Mouse (Mus musculus) lung, postnatal 36 days (tissue): ENCODE measurements around the gene Wwox.

ENCODE experiments used
- DNase-seq: peaks from one replicate; pipeline ENCODE4 v3.0.0; 2022; ENCODE audit warnings: mixed read lengths

Gene Wwox

DNA sequence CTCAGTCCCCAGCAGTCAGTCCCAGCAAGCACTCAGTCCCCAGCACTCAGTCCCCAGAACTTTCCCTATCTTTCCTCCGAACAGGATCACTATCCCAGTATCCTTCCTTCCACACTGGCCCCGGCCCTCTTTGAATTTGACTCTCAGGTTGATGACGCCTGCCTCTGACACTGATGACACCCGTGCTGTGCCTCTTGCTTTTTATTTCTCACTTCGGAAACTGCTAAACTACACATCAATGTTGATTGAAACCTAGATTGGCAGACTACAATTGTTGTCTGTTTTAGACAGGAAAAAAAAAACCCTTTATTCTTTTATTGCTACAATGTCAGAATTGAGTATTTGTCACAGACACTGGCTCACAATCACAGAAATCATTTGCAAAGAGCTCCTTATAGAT, 624.2 kb downstream of the Wwox start:
- DNase-seq, result no peak

DNA sequence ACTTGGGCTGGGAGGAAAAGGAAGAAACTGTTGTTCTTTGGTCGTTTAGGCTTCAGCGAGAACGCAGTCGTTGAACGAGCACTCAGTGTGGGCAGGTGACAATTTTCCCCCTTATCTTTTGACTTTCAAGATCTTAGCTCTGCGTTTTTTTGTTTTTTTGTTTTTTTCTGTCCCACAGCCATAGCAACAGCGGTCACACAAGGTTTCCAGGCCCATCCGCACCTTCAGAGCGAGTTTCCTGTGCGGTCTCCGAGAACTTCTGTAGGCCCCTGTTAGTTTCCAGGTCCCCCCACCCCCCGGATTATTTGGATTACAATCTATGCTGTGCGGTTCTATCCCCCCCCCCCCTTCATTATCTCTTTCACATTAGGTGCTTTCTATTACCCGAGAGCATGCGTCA, 625.2 kb downstream of the Wwox start:
- DNase-seq, result no peak

DNA sequence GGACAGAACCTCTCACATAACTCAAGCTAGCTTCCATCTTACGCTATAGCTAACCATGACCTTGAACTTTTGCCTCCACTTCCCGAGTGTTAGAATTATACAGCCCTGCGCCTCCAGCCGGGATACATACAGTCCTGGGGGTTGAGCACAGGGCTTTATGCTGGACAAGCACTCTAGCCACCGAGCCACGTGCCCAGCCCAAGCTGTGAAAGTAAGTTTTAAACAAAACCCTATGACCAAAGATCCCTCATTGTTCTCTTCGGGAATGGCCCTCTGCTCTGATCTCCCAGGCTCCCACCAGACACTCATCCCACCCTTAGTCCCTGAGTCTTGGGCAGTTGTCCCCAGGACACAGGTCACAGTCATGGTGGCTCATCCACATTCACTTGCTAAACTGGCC, 625.9 kb downstream of the Wwox start:
- no peak for DNase-seq

DNA sequence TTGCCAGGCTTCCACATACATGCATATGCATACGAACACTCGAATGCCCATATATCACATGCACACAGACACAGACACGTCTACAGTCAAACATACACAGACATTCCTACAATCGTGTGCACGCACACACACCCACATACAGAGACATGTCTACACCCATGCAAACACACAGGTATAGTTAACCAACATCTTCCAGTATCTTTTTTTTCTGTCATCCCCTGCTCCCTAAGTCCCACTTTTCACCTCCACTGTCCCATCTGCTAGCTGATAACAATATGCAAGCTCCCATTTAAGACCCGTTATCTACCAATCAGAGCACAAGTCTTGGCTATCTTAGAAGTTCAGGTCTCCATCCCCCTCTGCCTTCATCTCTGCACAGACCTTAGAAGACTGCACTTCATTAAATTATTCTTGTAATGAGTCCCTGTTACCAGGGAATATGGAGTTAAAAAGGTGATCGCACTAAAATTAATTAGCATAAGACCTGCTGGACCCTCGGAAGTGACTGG, 627.1 kb downstream of the Wwox start:
- DNase-seq, result no peak

DNA sequence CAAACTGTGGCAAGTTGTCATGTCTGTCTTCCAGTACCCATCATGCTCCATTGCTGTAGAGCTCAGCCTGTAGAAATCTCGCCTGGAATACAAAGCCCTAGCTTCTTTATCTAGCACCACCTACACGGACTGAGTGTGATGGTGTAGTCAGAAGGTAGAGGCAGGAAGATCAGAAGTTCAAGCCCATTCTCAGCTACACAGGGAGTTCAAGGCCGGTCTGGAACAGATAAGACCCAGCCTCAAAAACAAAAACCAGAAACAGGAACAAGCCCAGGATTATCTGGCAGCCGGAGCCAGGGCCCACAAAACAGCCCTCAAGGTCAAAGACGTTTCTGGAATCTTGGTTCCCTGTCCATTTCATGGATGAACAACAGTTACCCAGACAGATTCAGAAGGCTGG, 629.3 kb downstream of the Wwox start:
- no peak for DNase-seq

DNA sequence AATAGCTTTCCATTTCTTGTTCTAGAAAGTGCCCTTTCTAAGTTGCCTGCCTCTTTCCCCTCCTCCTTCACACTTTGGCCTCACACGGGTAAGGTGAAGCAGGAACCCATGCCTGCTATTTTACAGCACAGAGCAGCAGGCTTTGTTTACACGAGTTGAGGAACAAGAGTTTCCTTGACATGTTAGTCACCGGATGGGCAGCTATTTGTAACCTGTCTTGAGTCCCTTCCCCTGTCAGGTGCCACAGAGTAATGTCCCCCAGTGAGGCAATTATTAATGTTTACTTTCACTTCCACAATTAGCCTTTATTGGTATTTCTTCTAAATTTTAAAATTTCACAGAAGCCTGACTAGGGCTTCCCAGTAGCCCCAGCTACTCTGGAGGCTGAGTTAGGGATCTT, 630.8 kb downstream of the Wwox start:
- DNase-seq, result no peak

DNA sequence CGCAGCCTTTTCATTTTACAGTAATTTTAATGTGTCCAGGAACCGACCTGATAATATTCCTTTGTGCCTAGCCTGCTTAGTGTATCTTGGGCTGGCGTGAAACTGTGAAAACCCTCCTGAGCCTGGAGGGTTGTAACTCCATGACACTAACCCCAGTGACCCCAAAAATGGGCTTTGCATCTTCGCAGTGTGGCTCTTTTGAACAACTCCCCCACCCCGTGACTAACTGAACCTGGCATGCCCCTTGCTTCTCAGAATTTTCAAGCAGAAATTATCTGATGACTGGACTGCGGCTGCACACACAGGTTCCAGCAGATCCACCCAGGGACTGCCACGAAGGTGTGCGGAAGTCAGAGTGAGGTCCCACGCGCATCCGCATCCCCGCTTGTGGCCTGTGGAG, 631.8 kb downstream of the Wwox start:
- no peak for DNase-seq

DNA sequence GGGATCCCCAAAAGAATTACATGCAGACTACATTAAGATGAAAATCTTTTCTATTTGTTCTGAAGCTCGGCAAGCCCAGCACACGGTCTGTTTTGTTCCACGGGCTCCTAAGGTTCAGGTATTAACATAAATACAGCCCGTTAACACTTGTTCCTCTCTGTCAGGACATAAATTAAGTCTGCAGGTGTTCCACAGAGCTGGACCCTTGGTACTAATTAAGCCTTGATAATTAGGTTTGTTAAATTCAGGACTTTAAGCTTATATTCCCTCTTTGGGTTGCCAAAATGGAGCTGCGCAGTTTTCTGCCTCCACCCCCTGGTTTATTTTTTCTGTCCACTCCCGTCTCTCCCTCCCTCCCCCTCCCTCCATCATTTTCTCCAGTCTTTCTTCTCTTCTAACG, 638.8 kb downstream of the Wwox start:
- DNase-seq, result no peak

DNA sequence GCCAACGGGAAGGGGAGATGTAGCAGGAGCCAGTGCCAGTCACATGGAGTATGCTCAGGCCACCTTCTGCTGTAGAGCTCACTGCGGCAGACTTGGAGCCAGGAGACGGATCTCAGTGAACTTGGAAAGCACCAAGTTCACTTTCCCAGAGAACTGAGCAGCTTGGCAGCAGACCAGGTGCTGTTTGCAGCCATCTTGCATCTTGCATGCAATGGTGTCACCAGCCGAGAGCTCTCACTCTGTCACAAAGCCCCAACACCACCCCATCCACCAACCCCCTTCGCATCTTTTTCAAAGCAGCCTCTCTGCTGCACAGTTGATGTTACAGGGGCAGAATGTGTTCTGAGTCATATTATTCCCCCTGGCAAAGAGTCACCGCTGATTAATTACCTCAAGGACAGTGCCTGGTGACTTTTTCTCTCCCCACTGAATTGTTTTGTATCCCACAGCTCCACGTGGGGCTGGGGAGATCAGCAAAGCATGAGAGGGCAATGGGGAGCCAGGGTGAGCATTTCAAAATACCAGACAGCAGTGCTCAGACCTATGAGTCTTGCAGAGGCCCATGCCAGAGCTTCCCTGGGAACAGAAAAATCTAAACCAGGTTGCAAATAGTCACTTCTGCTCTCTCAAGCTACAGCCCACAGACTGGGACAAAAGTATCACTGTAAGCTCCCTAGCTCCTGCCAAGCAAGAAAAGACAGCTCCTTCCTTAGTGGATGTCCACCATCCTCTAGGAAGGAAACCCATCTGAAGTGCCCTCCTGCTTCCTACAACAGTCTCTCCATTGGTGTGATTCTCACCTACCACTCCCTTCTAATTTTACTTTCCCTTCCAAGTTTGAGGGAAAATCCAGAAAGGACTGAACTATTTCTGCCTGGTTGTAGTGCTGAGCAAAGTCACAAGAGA, 642.1 kb downstream of the Wwox start:
- no peak for DNase-seq

DNA sequence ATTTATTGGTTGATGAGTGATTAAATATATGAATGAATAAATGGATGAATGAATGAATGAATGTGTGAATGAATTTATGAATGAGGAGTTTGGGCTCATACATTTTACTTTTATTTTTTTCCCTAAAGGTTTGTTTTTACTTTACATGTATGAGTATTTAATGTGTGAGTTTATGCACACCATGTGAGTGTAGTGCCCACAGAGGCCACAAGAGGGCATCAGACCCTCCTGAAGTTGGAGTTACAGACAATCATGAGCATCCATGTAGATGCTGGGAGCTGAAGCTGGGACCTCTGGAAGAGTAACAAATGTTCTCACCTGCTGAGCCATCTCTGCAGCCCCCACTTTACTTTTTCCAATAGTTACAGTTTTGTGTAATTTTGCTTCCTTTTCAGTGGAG, 648.7 kb downstream of the Wwox start:
- no peak for DNase-seq

DNA sequence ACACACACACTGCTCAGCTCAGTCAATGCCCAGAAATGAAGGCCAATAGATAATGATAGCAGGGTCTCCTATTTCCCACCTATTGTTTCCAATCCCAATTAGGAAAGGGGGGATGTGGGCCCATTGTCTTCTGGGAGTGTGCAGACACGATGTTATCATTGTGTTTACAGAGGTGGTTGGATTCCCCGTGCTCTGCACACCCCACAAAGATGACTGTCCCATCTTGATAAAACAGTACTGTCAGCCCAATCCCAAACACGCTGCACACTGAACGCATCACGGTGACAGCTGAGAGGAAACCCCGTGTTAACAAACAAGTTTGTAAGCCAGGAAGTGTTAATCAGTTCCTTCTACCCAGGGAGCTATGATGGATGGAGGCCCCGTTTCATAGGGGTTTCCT, 650.3 kb downstream of the Wwox start:
- peak; percentile 15 for DNase-seq

DNA sequence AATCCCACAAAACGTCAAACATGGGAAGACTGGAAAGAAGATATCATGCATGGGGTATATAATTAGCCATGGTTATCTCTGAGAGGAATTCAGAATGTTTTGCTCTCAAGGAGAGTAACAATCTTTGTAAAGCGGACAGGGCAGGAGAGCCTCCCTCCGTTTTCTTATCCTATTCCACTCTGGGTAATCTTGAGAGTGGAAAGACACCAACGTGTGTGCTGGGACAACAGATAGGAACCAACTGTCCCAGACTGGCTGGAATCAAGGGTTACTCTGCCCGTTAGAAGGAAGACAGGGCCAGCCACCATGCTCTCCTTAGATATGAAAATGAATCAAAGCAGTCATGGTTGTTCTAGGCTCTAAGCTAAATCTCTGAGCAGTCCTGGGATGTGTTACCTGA, 650.7 kb downstream of the Wwox start:
- no peak for DNase-seq

DNA sequence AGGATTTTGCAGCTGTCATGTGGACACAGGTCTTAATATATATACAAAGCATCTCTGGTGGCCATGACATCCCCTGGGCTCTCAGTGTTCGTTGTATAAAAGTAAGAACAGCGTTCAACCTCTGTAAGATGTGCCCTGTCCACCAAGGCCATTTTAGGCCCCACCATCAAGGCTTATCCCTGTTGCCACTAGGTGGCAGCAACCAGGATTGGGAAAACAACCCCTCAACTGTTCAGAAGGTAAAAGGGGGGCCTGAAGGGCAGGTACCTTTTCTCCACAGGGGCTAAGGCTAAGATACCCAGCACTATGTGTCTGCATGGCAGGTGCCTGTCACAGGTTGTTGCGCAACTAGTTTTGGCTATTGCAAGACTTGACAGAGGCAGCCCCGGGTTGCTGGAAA, 656.1 kb downstream of the Wwox start:
- peak; percentile 37 for DNase-seq

DNA sequence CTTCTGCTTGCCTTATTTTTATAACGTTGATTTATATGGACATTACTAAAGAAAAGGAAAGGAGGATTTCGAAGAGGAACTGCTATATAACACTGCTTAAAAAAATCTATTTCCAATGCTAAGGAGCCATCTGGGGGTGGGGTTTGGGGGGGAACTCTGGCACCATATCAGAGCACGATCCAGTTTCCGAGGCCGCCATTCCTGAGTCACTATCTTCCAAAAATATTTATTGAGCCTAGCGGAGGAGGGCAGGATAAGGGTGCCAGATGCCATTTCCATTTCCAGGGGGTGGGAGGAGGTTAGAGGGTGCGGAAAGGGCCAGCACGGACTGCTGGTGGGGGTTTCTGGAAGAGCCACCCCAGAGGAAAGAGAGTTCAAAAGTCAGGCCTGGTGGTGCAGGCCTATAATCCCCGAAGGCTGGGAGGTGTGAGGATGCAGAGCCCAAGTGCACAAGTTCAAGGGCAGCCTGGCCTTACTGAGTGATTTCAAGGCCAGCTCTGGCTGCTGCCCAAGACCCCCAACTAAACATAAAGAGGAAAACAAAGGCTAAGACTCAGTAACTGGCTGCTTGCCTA, 658.6 kb downstream of the Wwox start:
- DNase-seq, result no peak

DNA sequence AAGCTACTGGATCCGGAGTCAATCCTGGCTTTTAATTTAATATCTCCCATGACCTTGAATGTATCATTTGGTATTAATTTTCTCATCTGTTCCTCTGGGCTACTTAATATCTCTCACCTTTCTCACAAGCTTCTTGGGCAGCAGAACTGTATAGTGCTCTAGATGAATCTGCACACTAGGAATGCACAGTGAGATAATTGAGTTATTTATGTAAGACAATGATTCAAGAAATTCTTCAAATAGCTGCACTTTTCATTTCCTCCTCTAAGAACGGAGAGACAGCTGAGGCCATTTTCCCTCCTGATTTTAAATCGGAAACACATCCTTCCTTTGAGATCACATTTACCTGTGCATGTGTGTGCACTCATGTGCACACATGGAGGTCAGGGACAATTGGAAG, 669.9 kb downstream of the Wwox start:
- DNase-seq, result no peak

DNA sequence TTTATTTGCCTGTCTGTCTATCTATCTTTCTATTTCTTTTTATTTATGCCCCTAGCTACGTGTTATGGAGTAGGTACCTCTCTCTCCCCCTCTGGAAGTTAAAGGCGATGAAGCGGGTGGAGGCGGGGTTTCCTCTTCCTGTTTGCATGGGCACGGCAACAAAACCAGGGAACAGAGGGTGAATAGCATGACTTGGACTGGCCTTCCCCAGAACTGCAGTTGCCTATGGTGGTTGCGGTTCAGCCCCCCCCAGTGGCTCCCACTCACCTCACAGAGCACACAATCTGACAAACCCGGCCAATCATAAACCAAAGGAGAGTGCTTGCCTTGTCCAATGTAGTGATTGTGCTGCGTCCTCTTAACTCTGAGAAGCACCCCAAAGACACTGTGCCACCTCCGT, 671.0 kb downstream of the Wwox start:
- peak; percentile 3 for DNase-seq

DNA sequence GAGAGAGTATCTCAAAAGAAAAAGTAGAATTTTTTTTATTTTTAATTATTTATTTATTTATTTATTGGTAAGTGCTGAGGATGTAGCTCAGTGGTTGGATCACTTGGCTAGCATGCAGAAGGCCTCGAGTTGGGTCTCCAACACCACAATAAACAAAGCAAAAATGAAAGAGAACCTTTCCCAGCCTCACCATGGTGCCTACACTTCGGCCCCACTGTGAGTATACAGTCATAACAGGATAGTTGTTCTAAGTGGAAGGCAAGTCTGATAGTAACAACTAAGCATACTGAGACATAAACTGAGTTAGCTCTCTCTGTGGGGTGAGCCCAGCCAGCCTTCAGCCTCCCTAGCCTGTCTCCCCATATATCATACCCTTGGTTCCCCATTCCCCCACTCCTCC, 672.6 kb downstream of the Wwox start:
- no peak for DNase-seq

DNA sequence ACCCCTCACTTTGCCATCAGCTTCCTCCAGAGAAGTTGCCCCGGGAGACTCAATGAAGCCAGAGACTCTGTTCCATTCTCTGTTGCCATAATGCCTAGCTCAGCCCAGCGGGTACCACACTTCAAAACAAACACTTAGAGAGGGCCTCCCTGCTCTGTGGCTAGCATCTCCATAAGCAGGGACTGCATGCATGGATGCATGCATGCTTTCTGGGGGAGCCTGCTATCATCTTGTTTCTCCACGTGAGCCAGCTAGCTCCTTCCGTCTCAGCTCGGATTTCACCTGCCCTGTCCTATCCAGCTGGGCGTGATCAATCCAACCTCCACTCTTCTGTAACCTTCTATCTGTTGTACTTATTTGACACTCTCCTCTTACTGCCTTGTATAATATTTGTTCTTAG, 675.0 kb downstream of the Wwox start:
- DNase-seq, result no peak

DNA sequence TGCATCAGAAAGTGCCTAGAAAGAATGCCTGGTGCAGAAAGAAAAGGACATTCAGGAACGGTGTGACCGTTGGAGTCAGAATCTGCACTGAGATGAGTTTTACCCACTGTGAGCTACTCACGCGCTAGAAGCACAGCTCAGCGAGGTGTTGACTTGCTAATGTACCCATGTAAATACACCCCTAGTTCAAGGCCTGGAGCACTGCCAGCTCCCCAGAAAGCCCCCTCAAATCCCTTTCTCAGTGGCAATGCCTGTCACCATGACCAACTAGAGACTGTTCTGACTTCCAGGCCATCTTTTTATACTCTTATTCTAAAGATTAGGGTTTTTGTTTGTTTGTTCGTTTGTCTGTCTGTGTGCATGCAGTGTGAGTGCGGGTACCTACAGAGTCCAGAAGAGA, 686.6 kb downstream of the Wwox start:
- DNase-seq, result no peak

DNA sequence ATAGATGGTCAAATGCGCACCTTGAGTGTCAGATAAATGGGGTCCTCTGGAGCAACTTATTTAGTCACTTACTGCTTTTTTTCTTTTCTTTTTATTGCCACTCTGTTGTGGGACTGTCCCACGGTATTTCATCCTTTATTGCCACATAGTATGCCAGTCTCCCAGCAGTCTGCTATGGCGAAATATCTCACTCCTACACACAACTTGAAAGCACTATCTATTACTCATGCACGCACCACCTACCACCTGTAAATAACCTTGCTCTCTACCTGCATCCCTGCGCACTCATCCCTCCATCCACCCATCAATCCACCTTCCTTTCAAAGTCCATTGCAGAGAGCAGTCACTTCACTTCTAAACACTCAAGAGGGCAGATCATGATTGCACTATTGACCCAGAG, 687.2 kb downstream of the Wwox start:
- DNase-seq, result no peak

DNA sequence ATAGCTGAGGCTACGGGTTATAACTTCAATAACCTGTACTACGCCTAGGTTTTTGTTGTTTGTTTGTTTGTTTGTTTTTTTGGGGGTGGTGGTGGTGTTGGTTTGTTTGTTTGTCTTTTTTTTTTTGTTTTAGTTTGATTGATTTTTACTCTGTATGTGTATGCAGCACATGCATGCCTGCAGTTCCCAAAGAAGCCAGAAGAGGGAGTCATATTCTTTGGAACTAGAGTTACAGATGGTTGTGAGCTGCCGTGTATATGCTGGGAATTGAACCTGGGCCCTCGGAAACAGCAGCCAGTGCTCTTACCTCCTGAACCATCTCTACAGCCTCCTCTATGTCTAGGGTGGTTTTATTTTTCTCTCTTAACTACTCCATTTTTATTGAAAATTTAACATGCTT, 689.9 kb downstream of the Wwox start:
- no peak for DNase-seq

DNA sequence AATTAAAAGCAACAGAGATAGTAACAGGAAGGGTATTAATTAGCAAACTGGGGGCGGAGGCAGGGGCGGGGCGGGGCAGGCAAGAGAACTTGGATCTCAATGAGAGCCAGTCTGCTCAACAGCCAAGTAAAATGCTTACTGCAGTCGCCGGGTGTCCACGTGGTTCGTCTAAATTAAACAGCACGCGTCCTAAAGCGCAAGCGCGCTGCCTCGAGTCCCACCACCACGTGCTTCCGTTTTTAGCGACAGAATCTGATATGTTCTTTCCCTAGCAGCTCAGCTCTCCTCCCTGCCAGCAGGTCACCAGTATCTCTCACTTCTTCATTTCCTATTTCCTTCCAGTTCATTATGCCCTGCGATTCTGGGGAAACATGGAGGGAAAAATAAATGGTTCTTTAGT, 693.7 kb downstream of the Wwox start:
- no peak for DNase-seq

DNA sequence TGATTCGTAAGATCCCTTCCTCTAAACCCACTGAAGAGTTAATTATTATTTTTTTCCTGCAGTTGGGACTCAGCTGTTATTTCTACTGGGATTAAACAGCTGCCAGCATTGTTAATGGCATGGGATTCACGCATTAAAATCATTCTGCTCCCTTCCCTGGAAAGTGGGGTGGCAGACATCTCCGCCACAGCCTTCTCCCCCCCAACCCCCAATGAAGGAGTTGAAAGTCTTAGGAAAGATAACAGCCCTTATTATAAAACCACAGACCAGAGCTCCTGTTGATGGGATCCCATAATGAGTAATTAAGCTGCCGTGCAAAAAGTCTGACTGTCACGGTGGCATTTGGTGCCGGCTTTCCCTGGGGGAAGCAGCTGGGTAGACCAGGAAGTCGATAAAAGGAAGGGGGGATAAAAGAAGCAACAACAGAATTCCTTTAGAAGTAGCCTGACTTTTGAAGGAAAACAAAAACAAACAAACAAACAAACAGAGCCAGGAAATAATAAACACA, 694.3 kb downstream of the Wwox start:
- DNase-seq, result no peak

DNA sequence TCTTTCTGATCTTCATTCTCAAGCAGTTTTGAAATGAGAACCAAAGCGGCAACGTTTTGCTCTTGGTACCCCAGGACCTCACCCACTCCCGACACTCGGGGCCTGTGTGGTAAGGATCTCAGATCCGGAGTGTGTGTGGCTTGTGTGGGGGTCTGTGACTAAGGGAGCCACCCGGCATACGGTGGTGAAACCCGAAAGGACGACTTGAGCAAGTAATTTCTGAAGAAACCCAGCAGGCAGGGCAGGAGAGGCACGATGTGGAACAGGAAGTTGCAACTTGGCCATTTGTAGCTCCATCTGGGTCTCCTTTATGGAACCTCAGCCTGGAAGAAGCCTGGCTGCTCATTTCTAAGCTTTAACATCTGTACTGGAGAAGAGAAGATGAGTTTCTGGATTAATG, 697.4 kb downstream of the Wwox start:
- no peak for DNase-seq
